Mouse (Mus musculus): Measurements from ENCODE around the gene Fam171a1. TPM values are rescaled to one million over a fixed set of nuclear protein-coding genes. Genes with fewer than 3 reads are reported as not detected.

Gene Fam171a1
- polyA plus RNA-seq (2015; fragmentation: Nextera tagmentation; extraction: Ambion mirVana) = 21.9 TPM in 2 replicates

GRCm38 (mm10) chr2:3113866-3114265 is at the start of gene Fam171a1:
Gene Fam171a1, plus strand, starts transcription at chr2:3114224.

Small RNA genes within 50 kb of the gene (microRNA-seq; reads per million reads assigned to microRNA genes)
- gene Gm27306 (ENCODE audit: borderline replicate concordance, insufficient number of aligned reads) = not detected

Other genes starting within 250 kb of the Fam171a1 start
- gene Nmt2, start 170.0 kb downstream of the Fam171a1 start, polyA plus RNA-seq (2015; fragmentation: Nextera tagmentation; extraction: Ambion mirVana) = 26.2 and 48.8 TPM in 2 replicates
- gene Rpp38, start 218.4 kb downstream of the Fam171a1 start, polyA plus RNA-seq (2015; fragmentation: Nextera tagmentation; extraction: Ambion mirVana) = 18.4 and 20.8 TPM in 2 replicates
- gene Acbd7, start 221.9 kb downstream of the Fam171a1 start, polyA plus RNA-seq (2015; fragmentation: Nextera tagmentation; extraction: Ambion mirVana) = 3.2 and 5.5 TPM in 2 replicates